Mouse (Mus musculus) kidney, embryonic 15.5 days (tissue): ENCODE measurements around the gene Commd3. TPM values are rescaled to one million over a fixed set of nuclear protein-coding genes. Genes with fewer than 3 reads are reported as not detected.

Source experiments
- ATAC-seq: fragments of 200-750 bp; cut with Nextera tagmentation; replicated peaks from 2 replicates; pipeline ENCODE4 v1.8.0; 2017; ENCODE audit warnings: moderate TSS enrichment; ENCODE audit not compliant: low FRiP score
- H3K27ac ChIP-seq: fragments of 300-500 bp; sonication (generic); 2 replicates; pipeline ENCODE4 v1.5.1; 2015; ENCODE audit warnings: mild to moderate bottlenecking, inconsistent platforms
- H3K27me3 ChIP-seq: fragments of 300-500 bp; sonication (generic); 2 replicates; pipeline ENCODE4 v1.6.1; 2015; ENCODE audit warnings: inconsistent platforms
- H3K36me3 ChIP-seq: fragments of 300-500 bp; sonication (generic); 2 replicates; pipeline ENCODE4 v1.6.1; 2015; ENCODE audit warnings: inconsistent platforms
- H3K4me1 ChIP-seq: fragments of 300-500 bp; sonication (generic); 2 replicates; pipeline ENCODE4 v1.6.1; 2015; ENCODE audit warnings: inconsistent platforms
- H3K4me2 ChIP-seq: fragments of 300-500 bp; sonication (generic); 2 replicates; pipeline ENCODE4 v1.6.1; 2015; ENCODE audit warnings: moderate library complexity, mild to moderate bottlenecking, inconsistent platforms
- H3K4me3 ChIP-seq: fragments of 300-500 bp; sonication (generic); replicated peaks from 2 replicates; pipeline ENCODE4 v1.5.1; 2015; ENCODE audit warnings: mild to moderate bottlenecking, inconsistent platforms
- H3K9ac ChIP-seq: fragments of 300-500 bp; sonication (generic); 2 replicates; pipeline ENCODE4 v1.6.1; 2015; ENCODE audit warnings: mild to moderate bottlenecking, inconsistent platforms
- H3K9me3 ChIP-seq: fragments of 300-500 bp; sonication (generic); replicated peaks from 2 replicates; pipeline ENCODE4 v1.6.1; 2016; ENCODE audit warnings: inconsistent platforms
- WGBS: fragments of 180-500 bp; shearing (Covaris S2); methylation state at CpG from one replicate; pipeline ENCODE4 v1.1.7; 2015; ENCODE audit warnings: mixed read lengths; 5-methylcytosine and 5-hydroxymethylcytosine counted together
- polyA plus RNA-seq: library from polyadenylated mRNA; unstranded; fragments of >200 nt; fragmentation: Nextera tagmentation; extraction: Ambion mirVana; gene quantifications from 2 replicates; pipeline ENCODE4 v1.2.1, GENCODE M21; 2015

Commd3 gene
- polyA plus RNA-seq = 205 and 229 TPM in 2 replicates

DNA sequence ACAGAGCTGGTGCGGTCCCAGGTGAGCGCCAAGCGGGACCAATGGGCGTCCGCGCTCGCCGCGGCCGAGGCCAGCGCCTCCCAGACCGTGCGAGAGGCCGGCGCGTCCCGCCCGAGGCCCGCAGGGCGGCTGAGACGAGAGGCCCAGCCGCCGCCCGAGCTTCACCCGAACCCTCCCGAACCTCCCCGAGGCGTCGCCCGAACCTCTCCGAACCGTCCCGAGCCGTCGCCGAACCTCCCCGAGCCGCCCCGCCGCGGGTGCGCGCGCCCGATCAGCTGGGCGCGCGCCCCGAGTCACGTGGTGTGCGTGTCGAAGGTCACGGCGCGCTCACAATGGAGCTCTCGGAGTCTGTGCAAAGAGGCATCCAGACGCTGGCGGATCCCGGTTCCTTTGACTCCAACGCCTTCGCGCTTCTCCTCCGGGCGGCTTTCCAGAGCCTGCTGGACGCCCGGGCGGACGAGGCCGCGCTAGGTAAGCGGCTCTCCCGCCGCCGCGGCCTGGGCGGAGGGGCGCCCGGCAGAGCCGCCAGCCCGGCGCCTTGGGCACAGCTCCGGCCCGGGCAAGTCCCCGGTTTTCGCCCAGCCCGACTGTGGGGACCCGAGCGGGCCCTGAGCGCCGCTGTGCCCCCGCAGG, at the start of gene Commd3:
Commd3 (plus strand) TSS at position 252 of the 633 bp plus-strand sequence.
- under 1% methylated on average over 87 of the region's 91 CpGs for WGBS
- Histone ChIP-seq H3K4me2 (peak within 1 kb of the TSS; percentile 86), H3K9me3 (no peaks in the 10 kb centered on the region), H3K4me1 (peaks cover 17% of the 10 kb centered on the region), H3K9ac (peak within 1 kb of the TSS; percentile 98), H3K27me3 (0 out of 2 replicates have a peak, but pooled peaks cover 5% of the 10 kb centered on the region), H3K27ac (peak within 1 kb of the TSS; percentile 99), H3K4me3 (peak within 1 kb of the TSS; percentile 84), H3K36me3 (no peaks in the 10 kb centered on the region)
- ATAC-seq = peak; percentile 90

DNA sequence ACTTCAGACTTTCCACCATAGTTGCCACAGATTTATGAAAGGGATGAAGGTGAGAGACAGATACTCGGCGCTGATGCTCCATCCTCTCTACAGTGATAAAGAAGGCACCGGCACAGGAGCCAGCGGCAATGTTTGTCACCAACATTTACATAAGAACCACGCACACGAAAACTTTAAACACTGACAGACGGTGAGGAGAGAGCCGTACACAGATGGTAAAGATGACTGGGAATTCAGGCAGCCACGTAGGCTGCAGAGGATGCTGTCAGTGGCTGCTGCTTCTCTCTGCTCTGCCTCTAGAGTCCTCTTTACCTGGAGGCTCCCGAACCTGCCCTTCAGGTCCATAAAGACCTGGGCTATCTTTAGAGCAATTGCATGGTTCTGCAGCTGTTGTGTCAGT, 49.0 kb upstream of the Commd3 start:
- H3K4me3 ChIP-seq = no peak overlapping the region
- H3K36me3 ChIP-seq = no peaks in the 10 kb centered on the region
- no peaks in the 10 kb centered on the region for H3K4me1 ChIP-seq
- 78% methylated on average over 10 of the region's 10 CpGs for WGBS
- H3K27ac ChIP-seq = no peak overlapping the region
- H3K27me3 ChIP-seq = no peaks in the 10 kb centered on the region; the same call in 1 of the 2 replicates
- H3K9me3 ChIP-seq = no peaks in the 10 kb centered on the region
- no peak overlapping the region for H3K9ac ChIP-seq
- ATAC-seq = no peak
- no peak overlapping the region for H3K4me2 ChIP-seq

DNA sequence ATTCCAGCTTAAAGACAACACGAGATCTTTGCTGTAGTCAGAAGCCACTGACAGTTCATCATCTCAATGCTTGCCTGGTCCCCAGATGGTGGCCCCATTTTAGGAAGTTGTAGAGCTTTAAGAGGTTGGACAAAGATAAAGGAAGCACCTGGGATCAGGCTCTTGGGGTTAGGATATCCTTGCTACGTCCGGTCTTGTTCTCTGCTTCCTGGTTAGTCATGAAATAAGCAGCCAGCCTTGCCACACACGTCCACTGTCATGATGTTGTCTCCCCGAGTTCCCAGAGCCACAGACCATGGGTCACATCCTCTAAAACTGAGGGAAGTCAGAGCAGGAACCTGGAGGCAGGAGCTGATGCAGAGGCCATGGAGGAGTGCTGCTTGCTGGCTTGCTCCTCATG, 41.6 kb upstream of the Commd3 start:
- 78% methylated on average over 5 of the region's 5 CpGs for WGBS
- ATAC-seq = no peak

DNA sequence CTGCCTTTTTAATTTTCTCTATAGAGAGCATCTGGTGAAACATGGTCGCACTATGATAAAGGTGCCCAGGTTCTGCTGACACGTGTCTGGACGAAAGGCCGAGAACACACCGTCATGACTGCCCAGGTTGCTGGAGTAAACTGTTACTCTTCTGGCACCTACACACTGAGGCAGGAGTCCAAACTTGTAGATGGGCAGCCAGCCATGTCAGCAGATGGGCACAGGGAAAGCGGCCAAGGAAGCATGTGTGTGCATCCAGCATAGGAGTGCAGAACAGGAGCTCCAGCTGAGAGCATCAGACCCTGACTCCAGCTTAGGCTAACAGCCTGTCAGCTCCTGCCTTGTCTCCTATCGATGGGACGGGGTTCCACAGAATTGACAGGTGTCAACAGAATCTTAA, 37.1 kb upstream of the Commd3 start:
- Histone ChIP-seq H3K9ac (no peak overlapping the region), H3K36me3 (no peaks in the 10 kb centered on the region), H3K4me1 (no peaks in the 10 kb centered on the region), H3K27ac (no peak overlapping the region), H3K4me2 (no peak overlapping the region), H3K9me3 (peaks cover 4% of the 10 kb centered on the region; the same call in 1 of the 2 replicates), H3K4me3 (no peak overlapping the region), H3K27me3 (no peaks in the 10 kb centered on the region)
- 88% methylated on average over 8 of the region's 8 CpGs for WGBS
- ATAC-seq = no peak

More for the DNA sequence above, 41.6 kb upstream of the Commd3 start:
- Histone ChIP-seq H3K4me3 (no peak overlapping the region), H3K4me1 (no peaks in the 10 kb centered on the region), H3K27ac (no peak overlapping the region), H3K9me3 (no peaks in the 10 kb centered on the region), H3K4me2 (no peak overlapping the region), H3K9ac (no peak overlapping the region), H3K36me3 (no peaks in the 10 kb centered on the region), H3K27me3 (no peaks in the 10 kb centered on the region)

DNA sequence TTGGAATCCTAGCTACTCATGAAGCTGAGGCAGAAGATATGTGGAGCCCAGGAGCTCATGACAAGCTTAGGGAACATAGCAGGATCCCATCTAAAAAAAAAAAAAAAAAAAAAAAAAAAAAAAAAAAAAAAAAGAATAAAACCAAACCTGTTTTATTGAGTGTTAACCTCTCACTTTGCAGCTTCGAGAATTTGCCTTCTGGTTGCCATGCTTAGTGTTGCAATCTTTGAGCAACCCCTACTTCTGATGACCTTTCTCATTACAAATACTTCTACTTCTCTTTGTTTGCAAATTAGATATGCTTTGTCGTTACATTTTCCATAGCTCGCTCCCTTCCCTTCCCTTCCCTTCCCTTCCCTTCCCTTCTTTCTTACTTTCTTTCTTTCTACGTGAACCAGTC, 23.6 kb upstream of the Commd3 start:
- WGBS = 83% methylated on average over 3 of the region's 4 CpGs
- Histone ChIP-seq H3K9ac (no peak overlapping the region), H3K27ac (no peak overlapping the region), H3K4me3 (no peak overlapping the region), H3K4me2 (no peak overlapping the region), H3K9me3 (no peaks in the 10 kb centered on the region), H3K27me3 (0 out of 2 replicates have a peak, but pooled peaks cover 3% of the 10 kb centered on the region), H3K4me1 (no peaks in the 10 kb centered on the region), H3K36me3 (no peaks in the 10 kb centered on the region)
- no peak for ATAC-seq

DNA sequence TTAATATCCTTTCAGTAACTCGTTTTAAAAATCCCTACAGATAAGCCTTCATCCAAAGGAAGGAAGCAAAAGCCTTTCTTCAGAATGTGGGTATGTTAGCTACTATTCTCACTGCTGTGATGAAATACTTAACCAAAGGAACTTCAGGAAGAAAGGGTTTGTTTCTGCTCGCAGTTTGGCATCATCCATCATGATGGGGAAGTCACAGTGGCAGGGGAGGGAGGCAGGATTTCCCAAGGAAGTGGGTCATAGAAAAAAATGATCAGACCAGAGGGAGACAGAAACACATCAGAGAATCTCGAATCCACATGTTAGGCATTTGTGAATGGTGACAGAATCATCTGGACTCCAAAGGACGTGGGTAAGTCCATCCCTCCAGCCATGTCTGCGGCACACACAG, 17.4 kb upstream of the Commd3 start:
- 54% methylated on average over 5 of the region's 5 CpGs for WGBS
- Histone ChIP-seq H3K9me3 (no peaks in the 10 kb centered on the region), H3K36me3 (no peaks in the 10 kb centered on the region), H3K4me3 (no peak overlapping the region), H3K9ac (no peak overlapping the region), H3K27ac (no peak overlapping the region), H3K4me1 (no peaks in the 10 kb centered on the region), H3K27me3 (no peaks in the 10 kb centered on the region), H3K4me2 (no peak overlapping the region)
- no peak for ATAC-seq

DNA sequence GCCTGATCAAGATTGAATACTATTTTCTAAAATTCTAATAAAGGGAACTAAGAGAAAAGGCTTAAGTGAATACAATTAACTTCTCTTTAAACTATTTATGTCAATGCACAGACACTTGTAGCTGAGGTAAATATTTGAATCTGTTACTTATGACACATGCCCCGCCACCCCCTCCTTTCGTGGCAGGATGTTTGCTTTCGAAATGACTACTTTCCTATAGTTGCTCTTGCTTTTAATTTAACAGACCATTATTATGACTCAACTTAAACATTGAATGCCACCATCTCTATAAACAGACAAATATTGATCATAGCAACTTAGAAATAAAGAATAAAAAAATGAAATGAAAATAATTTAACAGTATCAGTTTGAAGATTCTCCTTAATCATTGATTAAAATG, 8.2 kb upstream of the Commd3 start:
- whole genome bisulfite sequencing = 88% methylated on average over 3 of the region's 3 CpGs

DNA sequence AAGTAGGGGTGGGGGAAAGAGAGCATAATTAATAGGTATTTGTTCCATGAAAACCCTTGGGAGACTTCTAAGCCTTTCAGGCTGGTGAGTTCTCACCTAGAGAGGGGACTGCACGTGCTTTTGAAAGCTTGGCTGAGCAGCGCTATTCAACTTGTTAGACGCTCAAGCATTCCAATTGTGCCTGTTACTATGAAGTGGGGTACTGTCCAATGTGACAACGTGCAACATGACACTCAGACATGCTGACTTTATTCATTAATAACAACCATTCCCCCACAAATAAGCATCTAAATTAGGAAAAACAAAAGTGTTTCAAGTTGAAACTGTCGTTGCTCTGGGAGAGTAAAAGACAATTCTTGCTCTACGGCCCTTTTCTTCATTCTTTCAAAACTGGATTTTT, 1.1 kb upstream of the Commd3 start:
- Histone ChIP-seq H3K27me3 (0 out of 2 replicates have a peak, but pooled peaks cover 7% of the 10 kb centered on the region), H3K4me2 (no peak overlapping the region), H3K9me3 (no peaks in the 10 kb centered on the region), H3K9ac (no peak overlapping the region), H3K4me3 (no peak overlapping the region), H3K36me3 (no peaks in the 10 kb centered on the region), H3K4me1 (peaks cover 16% of the 10 kb centered on the region), H3K27ac (no peak overlapping the region)
- no peak for ATAC-seq
- 35% methylated on average over 6 of the region's 6 CpGs for WGBS

More for the DNA sequence above, 8.2 kb upstream of the Commd3 start:
- no peak for ATAC-seq
- Histone ChIP-seq H3K4me1 (no peaks in the 10 kb centered on the region), H3K9me3 (no peaks in the 10 kb centered on the region), H3K27ac (no peak overlapping the region), H3K4me2 (no peak overlapping the region), H3K9ac (no peak overlapping the region), H3K4me3 (no peak overlapping the region), H3K27me3 (0 out of 2 replicates have a peak, but pooled peaks cover 4% of the 10 kb centered on the region), H3K36me3 (no peaks in the 10 kb centered on the region)

DNA sequence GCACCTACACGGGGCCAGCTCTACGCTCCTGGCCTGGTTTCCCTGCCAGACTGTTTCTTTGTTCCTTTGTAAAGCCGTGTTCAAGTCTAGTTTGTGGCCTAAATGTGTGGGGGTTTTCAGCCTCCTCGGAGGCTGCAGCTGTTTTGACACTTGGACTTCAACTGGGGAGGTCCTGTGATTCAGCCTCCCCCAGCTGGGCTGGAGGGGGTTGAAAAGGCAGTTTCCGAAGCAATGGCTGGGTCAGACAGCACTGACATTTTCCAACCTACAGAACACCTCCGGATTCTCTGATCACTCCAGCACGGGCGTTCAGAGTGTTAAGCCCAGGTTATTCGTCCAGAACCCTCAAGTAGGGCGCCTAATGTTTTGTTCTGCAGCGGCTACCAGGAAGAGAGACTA, 581 bp downstream of the Commd3 start:
- H3K9me3 ChIP-seq = no peaks in the 10 kb centered on the region
- peak overlapping the region; percentile 99 for H3K27ac ChIP-seq
- peak overlapping the region; percentile 98 for H3K9ac ChIP-seq
- 0 out of 2 replicates have a peak, but pooled peaks cover 3% of the 10 kb centered on the region for H3K27me3 ChIP-seq
- no peak for ATAC-seq
- peak overlapping the region; percentile 86 for H3K4me2 ChIP-seq
- H3K4me3 ChIP-seq = peak overlapping the region; percentile 84
- under 1% methylated on average over 11 of the region's 11 CpGs for WGBS
- peaks cover 17% of the 10 kb centered on the region for H3K4me1 ChIP-seq
- H3K36me3 ChIP-seq = no peaks in the 10 kb centered on the region

DNA sequence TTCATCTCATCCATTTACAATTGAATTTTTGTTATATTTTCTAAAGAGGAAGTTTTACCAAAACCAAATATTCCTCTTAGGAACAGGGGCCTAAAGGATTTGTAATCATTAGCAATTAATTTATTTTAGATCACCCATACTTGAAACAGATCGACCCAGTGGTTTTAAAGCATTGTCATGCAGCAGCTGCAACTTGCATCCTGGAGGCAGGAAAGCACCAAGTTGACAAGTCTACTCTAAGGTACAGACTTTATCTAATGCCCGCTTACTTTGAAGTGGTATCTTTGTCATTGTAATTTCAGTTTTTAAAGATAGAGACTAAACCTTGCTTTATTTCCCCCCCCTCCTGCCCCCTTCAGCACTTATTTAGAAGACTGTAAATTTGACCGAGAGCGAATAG, 1.6 kb downstream of the Commd3 start:
- H3K36me3 ChIP-seq = no peaks in the 10 kb centered on the region
- ATAC-seq = no peak
- H3K27ac ChIP-seq = no peak overlapping the region
- peaks cover 24% of the 10 kb centered on the region for H3K4me1 ChIP-seq
- WGBS = 49% methylated on average over 4 of the region's 4 CpGs
- 0 out of 2 replicates have a peak overlapping the region, but pooled peaks have one; percentile 7 for H3K4me3 ChIP-seq
- H3K9me3 ChIP-seq = no peaks in the 10 kb centered on the region
- peaks cover 8% of the 10 kb centered on the region; the same call in 1 of the 2 replicates for H3K27me3 ChIP-seq
- H3K9ac ChIP-seq = no peak overlapping the region
- peak overlapping the region; percentile 86 for H3K4me2 ChIP-seq

DNA sequence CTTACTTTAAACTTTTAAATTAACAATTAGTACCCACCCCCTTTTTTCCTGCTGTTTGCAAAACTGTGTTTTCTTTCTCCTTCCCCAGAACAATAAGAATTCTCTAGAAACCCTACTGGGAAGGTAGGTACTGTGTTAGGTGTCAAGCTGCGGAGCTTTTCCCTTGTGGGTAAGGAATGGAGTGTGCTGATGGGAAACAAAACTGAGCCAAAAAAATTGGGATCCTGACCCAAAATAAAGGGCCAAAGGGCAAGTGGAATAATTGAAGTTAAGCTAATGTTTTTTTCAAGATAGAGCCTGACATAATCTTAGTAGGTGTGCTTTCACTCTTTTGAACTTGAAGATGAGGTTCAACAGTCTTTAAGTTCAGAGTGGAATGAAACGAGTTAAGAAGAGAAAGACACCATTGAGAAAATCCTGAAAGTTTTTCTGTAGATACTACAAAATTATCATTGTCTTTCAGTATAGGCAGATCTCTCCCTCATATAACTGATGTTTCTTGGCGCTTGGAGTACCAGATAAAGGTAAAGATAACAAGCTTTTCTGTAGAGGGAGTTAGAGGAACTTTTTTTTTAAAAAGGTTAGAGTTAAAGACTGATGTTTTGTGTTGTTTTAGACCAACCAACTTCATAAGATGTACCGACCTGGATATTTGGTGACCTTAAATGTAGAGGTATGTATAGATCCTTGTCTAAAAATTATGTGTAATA, 2.2 kb downstream of the Commd3 start:
- no peaks in the 10 kb centered on the region for H3K9me3 ChIP-seq
- 73% methylated on average over 4 of the region's 4 CpGs for WGBS
- H3K9ac ChIP-seq = no peak overlapping the region
- peaks cover 8% of the 10 kb centered on the region; the same call in 1 of the 2 replicates for H3K27me3 ChIP-seq
- no peaks in the 10 kb centered on the region for H3K36me3 ChIP-seq
- peaks cover 24% of the 10 kb centered on the region for H3K4me1 ChIP-seq
- no peak for ATAC-seq
- peak overlapping the region; percentile 86; the same call in 1 of the 2 replicates for H3K4me2 ChIP-seq
- H3K4me3 ChIP-seq = no peak overlapping the region
- H3K27ac ChIP-seq = no peak overlapping the region

DNA sequence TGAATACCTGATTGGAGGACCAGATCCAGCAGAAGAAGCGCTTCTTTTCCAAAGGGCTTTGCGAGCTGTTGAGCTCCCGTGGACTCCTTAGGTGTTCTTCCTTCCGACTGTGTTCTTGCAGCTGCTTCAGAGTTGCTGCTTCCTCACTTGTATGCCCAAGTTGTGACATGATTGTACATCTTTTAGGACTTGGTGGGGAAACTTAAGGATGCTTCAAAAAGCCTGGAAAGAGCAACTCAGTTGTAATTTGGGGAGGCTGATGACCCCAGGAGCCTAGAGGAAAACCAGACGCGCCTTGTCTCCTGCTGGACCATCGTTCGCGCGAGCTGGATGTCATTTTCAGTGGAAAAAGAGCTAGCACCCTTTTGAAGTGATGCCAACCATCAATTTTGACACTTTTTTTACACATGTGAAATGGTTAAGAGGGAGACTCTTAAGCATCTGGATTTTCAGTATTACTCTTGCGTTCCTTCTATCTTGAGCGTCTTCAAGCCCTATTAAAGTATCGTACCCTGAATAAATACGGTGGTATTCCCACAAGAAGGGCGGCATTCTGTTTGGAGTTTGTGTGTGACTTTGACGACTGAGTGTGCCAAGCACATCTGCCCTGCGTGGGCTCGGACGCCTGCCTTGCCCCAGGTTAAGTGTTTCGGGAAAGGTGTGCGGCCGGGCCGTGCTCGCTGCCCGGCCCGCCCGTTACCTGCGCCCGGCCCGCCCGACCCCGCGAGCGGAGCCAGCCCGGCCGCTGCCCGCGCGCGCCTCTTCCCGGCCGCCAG, 3.7 kb downstream of the Commd3 start:
- Histone ChIP-seq H3K9me3 (no peaks in the 10 kb centered on the region), H3K27ac (peak overlapping the region; percentile 95), H3K27me3 (peaks cover 22% of the 10 kb centered on the region), H3K36me3 (no peaks in the 10 kb centered on the region), H3K4me1 (peaks cover 34% of the 10 kb centered on the region), H3K4me2 (peak overlapping the region; percentile 82), H3K9ac (peak overlapping the region; percentile 85), H3K4me3 (peak overlapping the region; percentile 85)
- WGBS = 14% methylated on average over 37 of the region's 42 CpGs
- no peak for ATAC-seq
